Mouse (Mus musculus): ENCODE measurements around the gene Gm2a.
A peak's percentile ranks its signal among the peaks of the same experiment; 100 is the strongest.
"Not testable (repeated sequence)": the region's sequence is repeated elsewhere in the genome, so short reads cannot be mapped to it uniquely, and the experiment has no call there.

Gene Gm2a

GRCm38 (mm10) chr11:55098189-55098915 is 437 bp downstream of the Gm2a start:
- DNase-seq: no peak

- no peak for DNase-seq
Measured at GRCm38 (mm10) chr11:55099019-55099771, 1.3 kb downstream of the Gm2a start.

GRCm38 (mm10) chr11:55099868-55100267 is 2.0 kb downstream of the Gm2a start:
- no peak for DNase-seq

- DNase-seq: no peak
Measured at GRCm38 (mm10) chr11:55102015-55102414, 4.1 kb downstream of the Gm2a start.

- DNase-seq: no peak
Measured at GRCm38 (mm10) chr11:55103229-55103628, 5.3 kb downstream of the Gm2a start.

- DNase-seq: no peak
Measured at GRCm38 (mm10) chr11:55105389-55105788, 7.5 kb downstream of the Gm2a start.

GRCm38 (mm10) chr11:55106636-55107035 is 8.7 kb downstream of the Gm2a start:
- no peak for DNase-seq

GRCm38 (mm10) chr11:55109521-55110300 is 11.8 kb downstream of the Gm2a start:
- DNase-seq: peak in 1 of 2 experiments; percentile 26

GRCm38 (mm10) chr11:55110566-55111169 is 12.8 kb downstream of the Gm2a start:
- DNase-seq: peak; percentile 20 to 21

- no peak for DNase-seq
Measured at GRCm38 (mm10) chr11:55113209-55113860, 15.4 kb downstream of the Gm2a start.

GRCm38 (mm10) chr11:55113861-55114250 is 15.9 kb downstream of the Gm2a start:
- not testable (repeated sequence) for DNase-seq

GRCm38 (mm10) chr11:55114291-55114690 is 16.4 kb downstream of the Gm2a start:
- DNase-seq: no peak

- DNase-seq: no peak
Measured at GRCm38 (mm10) chr11:55116004-55116403, 18.1 kb downstream of the Gm2a start.

GRCm38 (mm10) chr11:55117031-55117430 is 19.1 kb downstream of the Gm2a start:
- no peak for DNase-seq

- DNase-seq: no peak
Measured at GRCm38 (mm10) chr11:55120279-55120678, 22.4 kb downstream of the Gm2a start.

- DNase-seq: no peak
Measured at GRCm38 (mm10) chr11:55120821-55121271, 22.9 kb downstream of the Gm2a start.

GRCm38 (mm10) chr11:55121430-55121829 is 23.5 kb downstream of the Gm2a start:
- no peak for DNase-seq

GRCm38 (mm10) chr11:55126663-55127062 is 28.7 kb downstream of the Gm2a start:
- no peak for DNase-seq

- no peak for DNase-seq
Measured at GRCm38 (mm10) chr11:55127937-55128336, 30.0 kb downstream of the Gm2a start.

GRCm38 (mm10) chr11:55128411-55128810 is 30.5 kb downstream of the Gm2a start:
- DNase-seq: no peak

- DNase-seq: no peak
Measured at GRCm38 (mm10) chr11:55131077-55131742, 33.3 kb downstream of the Gm2a start.

- no peak for DNase-seq
Measured at GRCm38 (mm10) chr11:55131946-55132345, 34.0 kb downstream of the Gm2a start.
